Mouse (Mus musculus) ES-Bruce4 (cell line): ENCODE results near the gene C8b.

Source experiments
- CTCF ChIP-seq: IDR thresholded peaks from one replicate; pipeline ENCODE4 v1.8.1; 2011; ENCODE audit warnings: low read depth, low read length
- EP300 ChIP-seq: IDR thresholded peaks from 2 replicates; pipeline ENCODE4 v1.6.1; 2011; ENCODE audit warnings: low read depth, low read length; ENCODE audit not compliant: insufficient read depth
- POLR2A ChIP-seq: IDR thresholded peaks from one replicate; pipeline ENCODE4 v1.8.1; 2011; ENCODE audit warnings: low read length; ENCODE audit not compliant: insufficient read depth

DNA sequence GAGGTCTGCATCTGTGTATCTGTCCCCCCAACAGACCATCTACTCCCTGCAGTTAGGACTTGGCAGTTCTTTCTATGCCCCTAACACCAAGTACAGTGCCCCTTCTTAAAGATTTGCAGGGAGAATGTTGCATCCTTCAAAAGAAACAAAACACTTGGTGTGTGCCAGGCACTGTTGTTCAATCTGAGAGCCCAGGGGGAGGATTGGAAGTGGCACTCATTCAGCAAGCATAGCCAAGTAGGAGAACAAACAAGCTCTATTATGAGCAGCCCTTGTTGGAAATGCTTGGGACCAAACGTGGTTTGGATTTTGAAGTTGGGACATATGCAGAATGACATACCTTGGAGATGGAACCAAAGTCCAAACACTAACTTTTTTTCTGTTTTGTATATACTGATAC, 49.6 kb upstream of the C8b start:
- TF ChIP-seq EP300: no peak
- TF ChIP-seq CTCF: no peak
- no peak for TF ChIP-seq POLR2A
